In the genomic region with DNA sequence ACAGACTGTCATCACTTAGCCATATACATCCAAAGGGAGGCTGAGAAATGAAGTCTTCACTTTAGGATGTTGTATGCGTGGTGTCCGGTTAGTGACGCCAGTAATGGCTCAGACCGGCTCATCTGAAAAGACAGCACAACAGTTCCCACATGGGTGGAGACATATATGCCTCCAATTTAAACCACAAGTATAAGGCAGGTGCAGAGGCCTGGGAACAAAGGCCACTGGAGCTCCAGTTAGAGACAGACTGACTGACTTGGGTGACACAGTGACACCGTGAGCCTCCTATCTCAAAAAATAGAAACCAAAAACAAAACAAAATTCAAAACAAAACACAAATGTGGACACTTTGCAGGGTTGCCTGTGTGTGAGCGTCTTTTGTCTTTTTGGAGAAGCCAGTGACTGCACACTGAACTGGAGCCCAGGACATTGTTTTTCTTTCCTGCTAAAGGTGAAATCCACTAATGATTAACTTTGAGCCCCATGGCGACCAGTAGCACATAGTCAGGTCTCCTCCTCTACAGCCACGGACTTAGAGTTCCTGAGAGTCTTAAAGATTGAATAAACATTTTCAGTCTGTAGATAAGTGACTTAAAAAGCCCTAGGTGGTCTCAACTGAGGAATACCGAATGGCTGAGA, we compare ENCODE assay signal across 15 mouse cellular contexts. TPM values are rescaled to one million over a fixed set of nuclear protein-coding genes. Genes with fewer than 3 reads are reported as not detected.
A peak's percentile ranks its signal among the peaks of the same experiment; 100 is the strongest.
DNase-seq lines count a peak whose midpoint lies in the region; ATAC-seq and TF ChIP-seq lines count a peak whose summit lies in the region.
"Had no signal": no experiment of that assay in that cellular context is flagged by ENCODE, and none has a peak within 500 bp of the region (broad histone marks: within the 10 kb centered on the region; RNA-seq: fewer than 3 reads in every experiment).

No protein-coding gene starts in this region.

- H3K4me2 ChIP-seq in lung, embryonic 15.5 days = no peak overlapping the region
- no peak overlapping the region for H3K4me2 ChIP-seq in intestine, postnatal 0 days (replicated peaks; ENCODE audit: low read depth)
- H3K4me2 ChIP-seq: limb, embryonic 15.5 days had no signal

- H3K27ac ChIP-seq in lung, embryonic 15.5 days = peak overlapping the region; percentile 62
- peak overlapping the region; percentile 51 for H3K27ac ChIP-seq in intestine, postnatal 0 days (ENCODE audit: low read depth, low read length)
- H3K27ac ChIP-seq in gastrocnemius, adult 2 months = no peak overlapping the region
- H3K27ac ChIP-seq: embryonic facial prominence, embryonic 10.5 days; limb, embryonic 15.5 days; macrophage; midbrain, embryonic 10.5 days had no signal

- ATAC-seq in lung, embryonic 15.5 days (ENCODE audit: borderline replicate concordance, extremely low read depth, low FRiP score, low TSS enrichment) = no peak
- ATAC-seq in intestine, postnatal 0 days = peak; percentile 82

- H3K4me3 ChIP-seq in lung, embryonic 15.5 days = no peak overlapping the region
- H3K4me3 ChIP-seq in intestine, postnatal 0 days (ENCODE audit: low read depth, low read length) = no peak overlapping the region
- no peak overlapping the region for H3K4me3 ChIP-seq in gastrocnemius, adult 2 months
- H3K4me3 ChIP-seq: embryonic facial prominence, embryonic 10.5 days; limb, embryonic 15.5 days; midbrain, embryonic 10.5 days had no signal

- no peaks in the 10 kb centered on the region for H3K9me3 ChIP-seq in lung, embryonic 15.5 days
- H3K9me3 ChIP-seq in intestine, postnatal 0 days (ENCODE audit: control insufficient read depth) = no peaks in the 10 kb centered on the region
- H3K9me3 ChIP-seq: embryonic facial prominence, embryonic 10.5 days; limb, embryonic 15.5 days; midbrain, embryonic 10.5 days had no signal

- H3K36me3 ChIP-seq in lung, embryonic 15.5 days = no peaks in the 10 kb centered on the region
- H3K36me3 ChIP-seq in intestine, postnatal 0 days (ENCODE audit: control insufficient read depth, insufficient read depth) = no peaks in the 10 kb centered on the region
- H3K36me3 ChIP-seq: embryonic facial prominence, embryonic 10.5 days; limb, embryonic 15.5 days; midbrain, embryonic 10.5 days had no signal

- 59% methylated on average over 9 of the region's 9 CpGs for WGBS in lung, embryonic 15.5 days
- WGBS in intestine, postnatal 0 days = 33% methylated on average over 9 of the region's 9 CpGs

- no peak overlapping the region for H3K9ac ChIP-seq in lung, embryonic 15.5 days
- H3K9ac ChIP-seq in intestine, postnatal 0 days (ENCODE audit: low read depth, low read length) = no peak overlapping the region
- H3K9ac ChIP-seq: limb, embryonic 15.5 days had no signal

- no peak for TF ChIP-seq CTCF in intestine, postnatal 0 days (IDR thresholded peaks at IDR 0.05; ENCODE audit: low read depth)
- no peak for TF ChIP-seq CTCF in gastrocnemius, adult 2 months (IDR thresholded peaks at IDR 0.05)

- H3K4me1 ChIP-seq in lung, embryonic 15.5 days = no peaks in the 10 kb centered on the region
- no peaks in the 10 kb centered on the region for H3K4me1 ChIP-seq in intestine, postnatal 0 days (replicated peaks; ENCODE audit: control insufficient read depth, insufficient read depth, low read length)

- no peak for DNase-seq in lung, postnatal 4 days
- DNase-seq in kidney, adult 9 months = peak; percentile 74
- DNase-seq in kidney, postnatal 36 days = peak; percentile 53 to 74
- no peak for DNase-seq in gastrocnemius, adult 2 months
- DNase-seq in gastrocnemius, postnatal 36 days = no peak
- DNase-seq: adrenal gland, adult 2 months; cerebellum, adult 2 months; right cerebral cortex, adult 18-20 months; thymus, postnatal 25 days had no signal

- intact Hi-C loops in gastrocnemius, adult 2 months (cut with DNase I) = no loop called here
- intact Hi-C loops in gastrocnemius, postnatal 36 days (cut with DNase I) = no loop called here

- H3K27me3 ChIP-seq in lung, embryonic 15.5 days = no peaks in the 10 kb centered on the region
- no peaks in the 10 kb centered on the region for H3K27me3 ChIP-seq in intestine, postnatal 0 days (replicated peaks; ENCODE audit: control insufficient read depth, insufficient read depth, low read length)
- H3K27me3 ChIP-seq: limb, embryonic 15.5 days had no signal

RNA-seq across cellular contexts. Expression of gene Txnrd1, which starts 14.2 kb away (rescaled TPM):
- polyA plus RNA-seq in lung, embryonic 15.5 days (2015; fragmentation: Nextera tagmentation; extraction: Ambion mirVana) = 118 and 123 TPM in 2 replicates
- polyA plus RNA-seq in intestine, postnatal 0 days (2015; fragmentation: Nextera tagmentation; extraction: Ambion mirVana) = 65.7 and 67.7 TPM in 2 replicates
- 10 to 100 TPM; 58.2 to 76.0 TPM for total RNA-seq in gastrocnemius, adult 2 months (2021)
- 10 to 100 TPM; 44.4 to 46.8 TPM for total RNA-seq in gastrocnemius, postnatal 36 days (2021)

RNA-seq across cellular contexts. Expression of gene Eid3, which starts 18.5 kb away (rescaled TPM):
- 0.24 and 0.56 TPM in 2 replicates for polyA plus RNA-seq in lung, embryonic 15.5 days (2015; fragmentation: Nextera tagmentation; extraction: Ambion mirVana)
- polyA plus RNA-seq in intestine, postnatal 0 days (2015; fragmentation: Nextera tagmentation; extraction: Ambion mirVana) = 0.17 and 0.38 TPM in 2 replicates
- total RNA-seq in gastrocnemius, adult 2 months (2021) = 1 to 10 TPM in 1 of 2 experiments, under 1 TPM in 1; 0.59 to 2.5 TPM
- 1 to 10 TPM in 1 of 2 experiments, under 1 TPM in 1; 0.84 to 1.3 TPM for total RNA-seq in gastrocnemius, postnatal 36 days (2021)

Comparison
In these comparisons a context has a peak if more than half of its experiments do, and no peak if none do; other contexts are left out.
1. DNase-seq: peak in kidney, adult 9 months (single experiment) and kidney, postnatal 36 days (2 of 2); none in lung, postnatal 4 days (0 of 2), gastrocnemius, adult 2 months (single experiment) and gastrocnemius, postnatal 36 days (0 of 2).